10 mouse cellular contexts compared by ENCODE assay signal in genomic region chr5:31250716-31251115, GRCm38 (mm10). TPM values are rescaled to one million over a fixed set of nuclear protein-coding genes. Genes with fewer than 3 reads are reported as not detected.
DNase-seq lines count a peak whose midpoint lies in the region; ATAC-seq lines count a peak whose summit lies in the region.
"Had no signal": no experiment of that assay in that cellular context is flagged by ENCODE, and none has a peak within 500 bp of the region (broad histone marks: within the 10 kb centered on the region; RNA-seq: fewer than 3 reads in every experiment).

No protein-coding gene starts in this region.

- peaks cover 6% of the 10 kb centered on the region; the same call in 1 of the 2 replicates for H3K4me1 ChIP-seq in forebrain, embryonic 14.5 days (ENCODE audit: control insufficient read depth, insufficient read depth, low read length)
- H3K4me1 ChIP-seq in limb, embryonic 12.5 days (replicated peaks), result peaks cover 35% of the 10 kb centered on the region

- no peaks in the 10 kb centered on the region for H3K9me3 ChIP-seq in forebrain, embryonic 14.5 days (replicated peaks; ENCODE audit: control insufficient read depth, low read length)
- H3K9me3 ChIP-seq in limb, embryonic 12.5 days, result no peaks in the 10 kb centered on the region
- H3K9me3 ChIP-seq: neural tube, embryonic 12.5 days had no signal

- H3K9ac ChIP-seq in forebrain, embryonic 14.5 days (ENCODE audit: low read length), result no peak overlapping the region
- H3K9ac ChIP-seq in limb, embryonic 12.5 days (replicated peaks), result peak overlapping the region; percentile 59; the same call in 1 of the 2 replicates

- no peak overlapping the region for H3K4me2 ChIP-seq in forebrain, embryonic 14.5 days (ENCODE audit: low read length)
- H3K4me2 ChIP-seq in limb, embryonic 12.5 days, result peak overlapping the region; percentile 64

- H3K4me3 ChIP-seq in forebrain, embryonic 14.5 days (ENCODE audit: low read depth, low read length), result no peak overlapping the region
- H3K4me3 ChIP-seq in limb, embryonic 12.5 days (replicated peaks), result 0 out of 2 replicates have a peak overlapping the region, but pooled peaks have one; percentile 45

- H3K36me3 ChIP-seq in forebrain, embryonic 14.5 days (ENCODE audit: control insufficient read depth, insufficient read depth, low read length), result peaks cover 93% of the 10 kb centered on the region
- peaks cover 91% of the 10 kb centered on the region for H3K36me3 ChIP-seq in limb, embryonic 12.5 days

- peak; percentile 28; the same call in 1 of the 2 replicates for ATAC-seq in forebrain, embryonic 14.5 days
- ATAC-seq in limb, embryonic 12.5 days (ENCODE audit: insufficient number of reproducible peaks, insufficient read depth, low FRiP score, low TSS enrichment, low read depth), result no peak
- ATAC-seq in megakaryocyte, adult 5-6 weeks (ENCODE audit: poor library complexity, severe bottlenecking), result no peak

- WGBS in forebrain, embryonic 14.5 days, result 64% methylated on average over 4 of the region's 4 CpGs
- 38% methylated on average over 4 of the region's 4 CpGs for WGBS in limb, embryonic 12.5 days

- peak; percentile 7 for DNase-seq in retina, postnatal 1 day
- no peak for DNase-seq in retina, embryonic 14.5 days (ENCODE audit: low spot score)
- peak; percentile 8 for DNase-seq in forebrain, embryonic 14.5 days (ENCODE audit: low spot score)
- DNase-seq in ovary, postnatal 14 days (ENCODE audit: low spot score), result no peak
- DNase-seq in kidney, postnatal 10 days, result no peak
- DNase-seq: adrenal gland, postnatal 14 days; heart, postnatal 10 days had no signal

- H3K27ac ChIP-seq in forebrain, embryonic 14.5 days (ENCODE audit: low read depth, low read length), result no peak overlapping the region
- peak overlapping the region; percentile 67; the same call in 1 of the 2 replicates for H3K27ac ChIP-seq in limb, embryonic 12.5 days
- H3K27ac ChIP-seq: neural tube, embryonic 12.5 days had no signal

- no peaks in the 10 kb centered on the region for H3K27me3 ChIP-seq in forebrain, embryonic 14.5 days (replicated peaks; ENCODE audit: control insufficient read depth, insufficient read depth, low read length)
- H3K27me3 ChIP-seq in limb, embryonic 12.5 days, result no peaks in the 10 kb centered on the region

RNA-seq across cellular contexts. Expression of gene Krtcap3, which starts 0.8 kb away (rescaled TPM):
- 2.0 and 2.8 TPM in 2 replicates for polyA plus RNA-seq in forebrain, embryonic 14.5 days (2014; fragmentation: Nextera tagmentation; extraction: Ambion mirVana)
- 24.4 and 26.3 TPM in 2 replicates for polyA plus RNA-seq in limb, embryonic 12.5 days (2016; fragmentation: Nextera tagmentation; extraction: Ambion mirVana)
- total RNA-seq in megakaryocyte, adult 5-6 weeks (2015), result 5.1 and 5.4 TPM in 2 replicates
- 3.6 and 6.7 TPM in 2 replicates for total RNA-seq in megakaryocyte, adult 5-6 weeks (2017)

RNA-seq across cellular contexts. Expression of gene Gm9970, which starts 9.7 kb away (rescaled TPM):
- polyA plus RNA-seq in forebrain, embryonic 14.5 days (2014; fragmentation: Nextera tagmentation; extraction: Ambion mirVana), result 0.47 and 1.2 TPM in 2 replicates
- polyA plus RNA-seq in limb, embryonic 12.5 days (2016; fragmentation: Nextera tagmentation; extraction: Ambion mirVana), result 0.84 TPM in 1 of 2 replicates, not detected in the other
- total RNA-seq in megakaryocyte, adult 5-6 weeks (2015), result not detected in 2 replicates
- total RNA-seq in megakaryocyte, adult 5-6 weeks (2017), result not detected in 2 replicates
- total RNA-seq: adrenal gland, postnatal 14 days had no signal

RNA-seq across cellular contexts. Expression of gene Nrbp1, which starts 10.1 kb away (rescaled TPM):
- 160 and 167 TPM in 2 replicates for polyA plus RNA-seq in forebrain, embryonic 14.5 days (2014; fragmentation: Nextera tagmentation; extraction: Ambion mirVana)
- polyA plus RNA-seq in limb, embryonic 12.5 days (2016; fragmentation: Nextera tagmentation; extraction: Ambion mirVana), result 128 and 138 TPM in 2 replicates
- total RNA-seq in megakaryocyte, adult 5-6 weeks (2015), result 57.2 and 64.1 TPM in 2 replicates
- total RNA-seq in megakaryocyte, adult 5-6 weeks (2017), result 112 and 114 TPM in 2 replicates

RNA-seq across cellular contexts. Expression of gene Ppm1g, which starts 30.2 kb away (rescaled TPM):
- 133 and 143 TPM in 2 replicates for polyA plus RNA-seq in forebrain, embryonic 14.5 days (2014; fragmentation: Nextera tagmentation; extraction: Ambion mirVana)
- polyA plus RNA-seq in limb, embryonic 12.5 days (2016; fragmentation: Nextera tagmentation; extraction: Ambion mirVana), result 146 and 153 TPM in 2 replicates
- 54.8 and 69.0 TPM in 2 replicates for total RNA-seq in megakaryocyte, adult 5-6 weeks (2015)
- total RNA-seq in megakaryocyte, adult 5-6 weeks (2017), result 107 and 121 TPM in 2 replicates

RNA-seq across cellular contexts. Expression of gene Ift172, which starts 40.2 kb away (rescaled TPM):
- polyA plus RNA-seq in forebrain, embryonic 14.5 days (2014; fragmentation: Nextera tagmentation; extraction: Ambion mirVana), result 24.0 and 29.7 TPM in 2 replicates
- polyA plus RNA-seq in limb, embryonic 12.5 days (2016; fragmentation: Nextera tagmentation; extraction: Ambion mirVana), result 55.3 and 55.4 TPM in 2 replicates
- 9.6 and 13.6 TPM in 2 replicates for total RNA-seq in megakaryocyte, adult 5-6 weeks (2015)
- 14.2 and 25.0 TPM in 2 replicates for total RNA-seq in megakaryocyte, adult 5-6 weeks (2017)

Comparison
In these comparisons a context has a peak if more than half of its experiments do, and no peak if none do; other contexts are left out.
1. DNase-seq: peak in retina, postnatal 1 day (single experiment) and forebrain, embryonic 14.5 days (single experiment); none in retina, embryonic 14.5 days (single experiment), ovary, postnatal 14 days (single experiment) and kidney, postnatal 10 days (single experiment).